Mouse (Mus musculus): ENCODE measurements around the gene Larp1. TPM values are rescaled to one million over a fixed set of nuclear protein-coding genes. Genes with fewer than 3 reads are reported as not detected.

The Larp1 gene
- polyA plus RNA-seq, 1 experiment from 2014 or later = 18.6 TPM

- ATAC-seq (ENCODE audit: insufficient number of reproducible peaks, low FRiP score, low TSS enrichment, low read depth) = peak; percentile 27; the same call in 1 of the 2 replicates
- Histone ChIP-seq H3K4me2 (peak overlapping the region; percentile 57), H3K4me1 (peaks cover 24% of the 10 kb centered on the region), H3K36me3 (no peaks in the 10 kb centered on the region), H3K9ac (peak overlapping the region; percentile 38; the same call in 1 of the 2 replicates), H3K27me3 (no peaks in the 10 kb centered on the region), H3K27ac (peak overlapping the region; percentile 91), H3K4me3 (peak overlapping the region; percentile 64), H3K9me3 (no peaks in the 10 kb centered on the region)
- WGBS = 47% methylated on average over 13 of the region's 13 CpGs
Measured at GRCm38 (mm10) chr11:58103344-58103653, 94.4 kb downstream of the Larp1 start.

- Histone ChIP-seq H3K4me2 (peak within 1 kb of the TSS; percentile 62), H3K4me1 (peaks cover 24% of the 10 kb centered on the region), H3K4me3 (peak within 1 kb of the TSS; percentile 64), H3K27me3 (no peaks in the 10 kb centered on the region), H3K9me3 (no peaks in the 10 kb centered on the region), H3K9ac (peak within 1 kb of the TSS; percentile 72), H3K36me3 (no peaks in the 10 kb centered on the region), H3K27ac (peak within 1 kb of the TSS; percentile 91)
- peak; percentile 97 for ATAC-seq (ENCODE audit: insufficient number of reproducible peaks, low FRiP score, low TSS enrichment, low read depth)
- under 1% methylated on average over 55 of the region's 55 CpGs for WGBS
Measured at GRCm38 (mm10) chr11:58103697-58104306, 94.9 kb downstream of the Larp1 start, which contains the start of gene Cnot8. Gene Cnot8 (plus strand): TSS chr11:58104153.

GRCm38 (mm10) chr11:58104351-58104791, 95.5 kb downstream of the Larp1 start:
- peak overlapping the region; percentile 64 for H3K4me3 ChIP-seq
- 0 out of 2 replicates have a peak, but pooled peaks have one; percentile 6 for ATAC-seq (ENCODE audit: insufficient number of reproducible peaks, low FRiP score, low TSS enrichment, low read depth)
- peak overlapping the region; percentile 72 for H3K9ac ChIP-seq
- H3K27ac ChIP-seq = peak overlapping the region; percentile 91
- peaks cover 24% of the 10 kb centered on the region for H3K4me1 ChIP-seq
- H3K36me3 ChIP-seq = peaks cover under 1% of the 10 kb centered on the region; the same call in 1 of the 2 replicates
- under 1% methylated on average over 24 of the region's 24 CpGs for WGBS
- H3K27me3 ChIP-seq = no peaks in the 10 kb centered on the region
- peak overlapping the region; percentile 62 for H3K4me2 ChIP-seq
- H3K9me3 ChIP-seq = no peaks in the 10 kb centered on the region

- H3K36me3 ChIP-seq = peaks cover 27% of the 10 kb centered on the region
- no peak overlapping the region for H3K4me3 ChIP-seq
- 46% methylated on average over 3 of the region's 3 CpGs for WGBS
- H3K4me2 ChIP-seq = no peak overlapping the region
- no peak overlapping the region for H3K27ac ChIP-seq
- no peaks in the 10 kb centered on the region for H3K27me3 ChIP-seq
- H3K4me1 ChIP-seq = peaks cover 24% of the 10 kb centered on the region
- no peak for ATAC-seq (ENCODE audit: insufficient number of reproducible peaks, low FRiP score, low TSS enrichment, low read depth)
- H3K9ac ChIP-seq = no peak overlapping the region
- H3K9me3 ChIP-seq = no peaks in the 10 kb centered on the region
Measured at GRCm38 (mm10) chr11:58107009-58107408, 98.1 kb downstream of the Larp1 start.

- Histone ChIP-seq H3K36me3 (peaks cover 33% of the 10 kb centered on the region), H3K4me1 (peaks cover 22% of the 10 kb centered on the region), H3K9ac (no peak overlapping the region), H3K4me2 (no peak overlapping the region), H3K4me3 (no peak overlapping the region), H3K27me3 (no peaks in the 10 kb centered on the region), H3K9me3 (no peaks in the 10 kb centered on the region), H3K27ac (no peak overlapping the region)
- 84% methylated on average over 4 of the region's 4 CpGs for WGBS
- ATAC-seq (ENCODE audit: insufficient number of reproducible peaks, low FRiP score, low TSS enrichment, low read depth) = no peak
Measured at GRCm38 (mm10) chr11:58107664-58108337, 98.9 kb downstream of the Larp1 start.

Other genes with a start within 250 kb of the Larp1 start
- gene Sap30l, start 207.4 kb upstream of the Larp1 start, polyA plus RNA-seq (2015; fragmentation: Nextera tagmentation; extraction: Ambion mirVana) = 10.5 and 13.1 TPM in 2 replicates
- 1.1 and 1.7 TPM in 2 replicates for gene Hand1, start 176.2 kb upstream of the Larp1 start, polyA plus RNA-seq (2015; fragmentation: Nextera tagmentation; extraction: Ambion mirVana)
- not detected in 2 replicates for gene Gm12248, start 84.1 kb downstream of the Larp1 start, polyA plus RNA-seq (2015; fragmentation: Nextera tagmentation; extraction: Ambion mirVana)
- gene Cnot8, start 95.1 kb downstream of the Larp1 start, polyA plus RNA-seq (2015; fragmentation: Nextera tagmentation; extraction: Ambion mirVana) = 90.9 and 97.2 TPM in 2 replicates
- 14.7 and 17.4 TPM in 2 replicates for gene Gemin5, start 159.5 kb downstream of the Larp1 start, polyA plus RNA-seq (2015; fragmentation: Nextera tagmentation; extraction: Ambion mirVana)
- 110 and 111 TPM in 2 replicates for gene Mrpl22, start 162.6 kb downstream of the Larp1 start, polyA plus RNA-seq (2015; fragmentation: Nextera tagmentation; extraction: Ambion mirVana)
- 6.6 and 12.8 TPM in 2 replicates for gene Igtp, start 190.5 kb downstream of the Larp1 start, polyA plus RNA-seq (2015; fragmentation: Nextera tagmentation; extraction: Ambion mirVana)
- 2.6 and 6.1 TPM in 2 replicates for gene Irgm2, start 190.6 kb downstream of the Larp1 start, polyA plus RNA-seq (2015; fragmentation: Nextera tagmentation; extraction: Ambion mirVana)

All from limb, embryonic 15.5 days (tissue).